Mouse (Mus musculus) lung, adult 18-20 months (tissue): ENCODE measurements around the gene Fpgt.

Experiments used
- DNase-seq, 2 experiments: peaks; one replicate each; pipeline ENCODE4 v3.0.0; 2022; ENCODE audit warnings: mixed read lengths in 2 of 2

The Fpgt gene

DNA sequence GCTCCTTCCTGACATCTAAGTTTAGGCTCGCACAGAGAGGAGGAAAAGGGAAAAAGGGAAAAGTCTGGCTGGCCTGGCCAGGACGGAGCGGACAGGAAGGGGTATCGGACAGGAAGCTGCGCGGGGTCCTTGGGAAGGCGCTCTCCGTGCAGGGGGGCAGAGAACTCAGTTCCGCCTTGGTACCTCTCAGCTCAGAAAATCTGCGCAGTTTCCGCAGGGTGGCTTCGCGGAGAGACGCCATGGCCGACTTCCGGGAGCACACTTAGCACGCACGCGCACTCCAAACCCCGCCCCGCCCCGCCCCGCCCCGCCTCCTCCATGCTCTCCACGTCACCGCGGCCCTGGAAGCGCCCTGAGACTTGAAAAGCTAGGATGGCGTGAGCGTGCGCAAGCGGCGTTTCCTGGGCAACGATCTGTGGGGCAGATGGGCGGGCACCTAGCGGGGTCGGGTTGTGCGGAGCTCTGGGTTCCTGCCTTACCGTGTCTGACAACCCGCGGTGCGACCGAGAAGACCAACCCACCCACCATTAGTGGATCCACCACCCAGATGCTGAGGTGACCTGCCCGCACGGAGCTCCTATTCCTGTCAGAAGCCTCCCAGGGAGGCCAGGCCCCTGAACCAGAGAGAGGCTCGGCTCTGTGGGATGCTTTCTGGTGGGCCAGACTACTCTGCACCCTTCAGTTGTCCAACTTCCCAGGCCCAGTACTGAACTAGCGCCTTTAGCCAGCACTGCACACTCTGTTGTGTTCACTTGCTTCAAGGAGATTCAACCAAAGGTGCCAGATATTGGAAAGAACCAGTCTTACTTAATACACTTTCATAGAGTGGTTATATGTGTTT lies at the start of gene Fpgt, which contains the start of gene Lrriq3:
Gene Fpgt (minus strand): TSS at position 288 of the 841 bp plus-strand sequence.
Gene Lrriq3 (plus strand): TSS at position 319 of the 841 bp plus-strand sequence.
- peak; percentile 91 to 94 for DNase-seq

GRCm38 (mm10) chr3:155141047-155141446 lies 47.8 kb upstream of the Fpgt start:
- no peak for DNase-seq

DNA sequence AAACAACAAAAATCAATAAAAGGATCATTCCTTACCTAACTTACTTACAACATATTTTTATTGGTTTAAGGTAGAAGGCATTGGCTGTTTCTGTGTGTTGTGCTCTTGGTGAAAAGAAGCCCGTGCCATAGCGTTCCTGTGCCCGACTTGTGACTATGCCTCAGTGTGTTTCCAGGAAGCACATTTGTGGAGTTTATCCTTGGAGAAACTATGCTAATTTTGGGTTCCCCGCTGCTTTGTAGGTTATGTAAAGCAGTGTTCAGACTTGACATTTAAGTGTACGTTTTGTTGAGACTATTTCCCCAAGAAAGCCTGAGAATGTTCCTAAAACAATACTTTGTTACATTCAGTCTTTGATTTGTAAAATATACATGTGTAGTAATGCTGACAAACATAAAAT lies 44.5 kb upstream of the Fpgt start:
- DNase-seq, result no peak

GRCm38 (mm10) chr3:155105957-155106356 lies 12.8 kb upstream of the Fpgt start:
- no peak for DNase-seq

DNA sequence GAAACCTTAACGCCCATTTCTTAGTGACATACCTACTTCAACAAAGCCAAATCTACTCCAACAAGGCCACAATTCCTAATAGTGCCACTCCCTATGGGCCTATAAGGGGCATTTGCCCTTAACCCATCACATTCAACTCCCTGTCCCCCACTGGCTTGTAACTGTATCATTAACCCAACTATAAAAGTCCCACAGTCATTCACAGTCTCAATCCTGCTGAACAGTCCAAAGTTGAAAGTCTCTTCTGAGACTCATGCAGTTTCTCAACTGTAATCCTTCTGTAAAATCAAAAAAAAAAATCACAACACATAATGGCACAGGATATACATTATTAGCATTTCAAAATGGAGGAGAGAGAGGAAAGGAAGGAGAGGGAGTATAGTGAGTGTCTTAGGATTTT lies 6.1 kb upstream of the Fpgt start:
- no peak for DNase-seq

- no peak for DNase-seq
Observed at GRCm38 (mm10) chr3:155092081-155092480, 1.1 kb downstream of the Fpgt start.

GRCm38 (mm10) chr3:155077908-155078307 lies 15.3 kb downstream of the Fpgt start:
- no peak for DNase-seq

DNA sequence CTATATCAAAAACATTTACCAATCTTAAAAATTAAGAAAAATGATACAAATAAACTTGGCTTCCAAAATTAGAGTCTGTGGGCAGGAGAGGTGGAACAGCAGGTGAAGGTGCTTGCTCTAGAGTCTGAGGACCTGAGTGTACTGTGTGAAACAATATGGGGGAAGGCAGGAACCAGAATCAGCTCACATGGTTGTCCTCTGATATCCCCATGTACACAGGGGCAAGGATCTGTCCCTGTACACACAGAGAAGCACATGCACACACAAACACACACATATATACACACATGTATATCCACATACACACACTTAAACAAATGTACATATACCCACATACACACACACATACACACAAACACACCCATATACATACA lies 33.8 kb downstream of the Fpgt start:
- no peak for DNase-seq

DNA sequence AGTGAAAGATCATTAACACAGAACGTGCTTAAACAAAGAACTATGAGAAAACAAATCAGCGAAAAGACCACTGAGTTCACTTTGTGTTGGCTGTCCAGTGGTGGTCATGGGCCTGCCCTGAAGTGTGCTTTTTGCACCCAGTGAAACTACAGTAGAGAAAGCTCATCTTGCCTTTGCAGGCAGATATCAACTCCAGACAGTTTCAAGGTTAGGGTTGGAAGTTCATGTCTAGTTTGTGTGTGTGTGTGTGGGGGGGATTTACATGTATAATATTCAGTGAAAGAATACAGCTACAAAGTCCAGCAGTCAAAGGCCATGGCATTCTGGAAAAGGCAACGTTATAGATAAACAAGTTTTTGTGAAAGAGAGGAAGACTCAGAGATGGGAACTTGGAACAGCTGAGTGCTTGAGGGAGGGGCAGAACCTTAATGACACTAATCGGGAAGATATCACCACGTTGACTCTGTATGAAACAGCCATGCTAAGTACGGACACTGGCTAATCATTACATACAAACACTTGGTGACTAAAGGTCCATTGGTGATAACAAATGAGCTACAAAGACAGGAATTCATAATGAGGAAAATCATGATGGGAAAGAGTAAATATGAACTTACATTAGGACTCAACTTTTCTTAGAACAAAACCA lies 34.3 kb downstream of the Fpgt start:
- DNase-seq, result no peak

DNA sequence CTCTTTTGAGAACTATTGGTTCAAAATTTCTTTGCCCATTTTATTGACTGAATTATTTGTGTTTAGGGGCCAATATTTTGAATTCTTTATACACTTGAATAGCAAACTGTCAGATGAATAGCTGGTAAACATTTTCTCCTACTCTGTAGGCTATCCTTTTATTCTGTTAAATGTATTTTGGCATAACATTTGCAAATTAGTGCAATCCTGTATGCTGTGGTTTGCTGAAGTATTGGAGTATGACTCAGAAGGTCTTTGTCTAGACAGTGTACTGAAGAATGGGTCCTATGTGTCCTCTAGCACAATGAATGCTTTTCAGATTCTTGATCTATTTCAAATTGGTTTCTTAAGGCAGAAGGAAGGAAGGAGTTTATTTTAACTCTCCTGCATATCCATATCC lies 35.6 kb downstream of the Fpgt start:
- no peak for DNase-seq

- DNase-seq, result no peak
Observed at GRCm38 (mm10) chr3:155056606-155057005, 36.6 kb downstream of the Fpgt start.

DNA sequence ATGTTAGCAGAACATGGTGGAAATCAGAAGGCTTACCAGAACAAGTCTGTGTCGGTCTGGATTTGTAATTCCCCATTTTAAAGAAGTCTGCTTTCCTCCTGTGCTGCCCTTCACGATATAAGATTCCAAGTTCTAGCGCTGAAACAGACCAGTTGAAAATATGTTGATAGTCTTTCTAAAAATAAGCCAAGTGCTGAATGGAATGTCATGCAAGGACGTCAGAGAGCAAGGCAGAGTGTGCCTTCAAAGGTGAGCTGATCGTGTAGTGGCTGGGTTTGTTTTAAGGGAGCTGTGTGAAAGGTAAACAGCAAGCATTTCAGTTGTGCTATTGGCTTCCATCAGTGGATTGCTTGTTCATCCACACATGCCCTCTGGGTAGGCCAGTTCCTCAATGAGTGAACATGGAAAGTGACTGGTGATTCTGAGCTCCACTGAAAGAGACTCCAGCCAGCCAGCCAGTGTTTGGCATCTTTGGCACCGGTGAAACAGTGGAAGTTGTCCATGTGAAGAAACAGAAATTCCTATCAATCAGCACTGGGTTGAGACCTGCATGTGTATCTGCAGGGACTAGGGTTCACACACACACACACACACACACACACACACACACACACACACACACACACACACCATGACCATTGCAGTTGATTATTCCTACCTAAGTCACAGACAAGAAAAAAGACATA lies 37.8 kb downstream of the Fpgt start, which contains the start of gene Tnni3k:
Gene Tnni3k (minus strand): TSS at position 177 of the 686 bp plus-strand sequence.
- no peak for DNase-seq

DNA sequence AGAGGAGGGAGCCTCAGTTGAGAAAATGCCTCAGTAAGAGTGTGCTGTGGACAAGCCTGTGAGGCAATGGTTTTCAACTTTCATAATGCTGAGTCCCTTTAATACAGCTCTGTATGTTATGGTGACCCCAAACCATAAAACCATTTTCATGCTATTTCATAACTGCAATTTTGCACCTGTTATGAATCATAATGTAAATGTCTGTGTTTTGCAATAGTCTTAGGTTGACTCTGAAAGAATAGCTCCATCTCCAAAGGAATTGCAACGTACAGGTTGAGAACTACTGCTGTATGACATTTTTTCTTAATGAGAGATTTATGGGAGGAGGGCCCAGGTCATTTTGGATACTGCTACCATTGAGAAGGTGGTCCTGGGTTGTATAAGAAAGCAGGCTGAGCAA lies 40.0 kb downstream of the Fpgt start:
- no peak for DNase-seq

DNA sequence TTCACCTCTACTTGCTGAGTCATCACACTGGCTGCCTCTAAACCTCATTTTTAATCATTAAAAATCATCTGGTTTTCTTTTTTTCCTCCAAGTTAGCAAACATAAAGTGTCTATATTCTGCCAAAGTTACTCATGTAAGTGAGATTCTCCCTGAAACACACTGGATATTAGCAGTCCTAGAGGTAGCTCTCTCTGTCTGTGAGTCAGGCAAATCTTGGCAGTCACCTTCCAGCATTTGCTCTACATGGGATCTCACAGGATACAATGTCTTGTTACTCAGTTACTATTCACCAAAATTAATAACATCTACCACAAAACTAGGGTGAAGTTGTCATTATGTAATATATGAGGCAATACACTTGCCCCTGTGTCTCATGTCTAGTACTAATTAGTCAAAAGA lies 41.2 kb downstream of the Fpgt start:
- no peak for DNase-seq

- no peak for DNase-seq
Observed at GRCm38 (mm10) chr3:155039012-155039836, 54.0 kb downstream of the Fpgt start.
